Mouse (Mus musculus): ENCODE results near the gene Tgfb2.

Gene Tgfb2

DNA sequence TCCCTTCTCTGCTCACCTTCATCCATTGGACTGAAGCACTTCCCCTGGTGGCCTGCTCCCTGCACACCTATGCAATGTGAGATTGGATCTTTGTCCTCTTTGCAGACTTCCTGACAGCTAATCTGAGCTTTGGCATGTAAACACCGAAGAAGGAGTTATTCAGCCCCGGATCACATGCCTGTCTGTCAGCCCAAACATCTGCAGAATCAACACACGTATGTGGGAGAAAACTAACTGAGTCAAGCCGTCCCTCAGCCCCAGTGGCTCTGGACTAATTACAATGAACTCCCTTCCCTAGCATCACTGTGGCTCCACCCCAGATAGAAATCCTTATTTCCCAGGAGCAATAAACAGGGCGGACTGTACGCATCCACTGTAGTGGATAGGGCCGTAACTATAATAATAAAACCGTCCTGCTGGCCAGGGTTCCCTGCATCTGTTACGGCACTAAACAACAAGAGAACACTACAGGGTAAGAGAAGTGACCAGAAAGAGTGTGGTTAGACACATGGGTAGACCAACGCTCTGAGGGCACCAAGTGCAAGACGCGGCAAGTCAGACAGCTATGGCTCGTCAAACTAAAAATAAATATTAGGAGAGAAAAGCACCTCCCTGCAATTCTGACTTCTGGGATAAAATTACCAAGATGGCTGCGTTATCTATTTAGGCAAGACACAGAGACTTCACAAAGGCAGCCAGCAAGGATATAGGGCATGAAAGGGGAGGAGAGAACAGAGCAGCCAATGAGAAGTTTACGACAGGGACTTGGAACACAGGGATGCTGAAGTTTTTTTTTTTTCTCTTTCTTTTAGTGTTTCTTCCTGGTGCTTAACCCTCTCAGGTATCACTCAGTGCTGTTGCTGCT, 3.2 kb downstream of the Tgfb2 start:
- DNase-seq (ENCODE audit: low spot score in 2 of 2), result no peak

DNA sequence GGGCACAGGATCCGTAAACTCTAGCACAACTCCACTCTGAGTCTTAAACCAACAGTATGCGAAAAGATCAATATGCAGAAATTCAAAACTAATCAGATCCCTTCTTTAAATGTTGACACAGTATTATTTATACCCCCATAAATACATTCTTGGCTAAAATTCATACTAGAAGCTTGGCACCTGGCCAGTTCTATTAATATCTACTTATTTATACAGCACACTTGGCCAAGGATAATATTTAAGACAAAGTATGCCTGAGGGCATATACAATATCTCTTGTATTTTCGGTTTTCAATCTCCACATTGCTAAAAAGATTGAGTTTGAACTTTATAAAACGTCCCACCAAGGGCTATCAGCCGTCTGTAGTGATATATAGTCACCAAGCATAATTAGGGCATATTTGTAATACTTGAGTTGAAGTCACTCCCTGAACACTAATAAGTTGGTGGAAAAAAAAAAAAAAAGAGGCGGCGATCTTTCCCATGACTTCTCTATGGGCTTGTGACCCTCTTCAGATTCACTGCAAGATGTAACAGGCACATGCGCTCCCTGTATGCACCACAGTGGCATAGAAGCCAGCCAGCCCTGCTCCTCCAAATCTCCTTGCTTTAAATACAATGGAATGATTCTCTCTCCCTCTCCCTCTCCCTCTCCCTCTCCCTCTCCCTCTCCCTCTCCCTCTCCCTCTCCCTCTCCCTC, 4.4 kb downstream of the Tgfb2 start:
- no peak for DNase-seq (ENCODE audit: low spot score in 2 of 2)

DNA sequence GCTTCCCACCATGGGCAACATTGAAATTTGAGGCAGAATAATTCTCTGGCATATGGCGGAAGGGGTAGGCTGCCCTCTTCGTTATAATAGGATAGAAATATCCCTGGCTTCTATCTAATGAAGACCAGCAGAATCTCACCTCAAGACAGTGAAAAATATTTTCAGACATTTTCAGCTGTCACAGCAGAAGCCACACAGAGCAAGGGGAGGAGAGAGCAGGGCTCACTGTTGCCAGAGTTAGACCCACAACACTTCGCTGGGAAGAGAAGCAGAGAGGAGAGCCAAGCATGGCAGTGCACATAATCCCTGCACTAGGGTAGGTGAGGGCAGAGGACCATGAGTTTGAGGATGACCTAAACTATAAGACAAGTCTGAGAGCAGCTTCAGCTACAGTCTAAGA, 5.3 kb downstream of the Tgfb2 start:
- DNase-seq (ENCODE audit: low spot score in 2 of 2), result no peak

DNA sequence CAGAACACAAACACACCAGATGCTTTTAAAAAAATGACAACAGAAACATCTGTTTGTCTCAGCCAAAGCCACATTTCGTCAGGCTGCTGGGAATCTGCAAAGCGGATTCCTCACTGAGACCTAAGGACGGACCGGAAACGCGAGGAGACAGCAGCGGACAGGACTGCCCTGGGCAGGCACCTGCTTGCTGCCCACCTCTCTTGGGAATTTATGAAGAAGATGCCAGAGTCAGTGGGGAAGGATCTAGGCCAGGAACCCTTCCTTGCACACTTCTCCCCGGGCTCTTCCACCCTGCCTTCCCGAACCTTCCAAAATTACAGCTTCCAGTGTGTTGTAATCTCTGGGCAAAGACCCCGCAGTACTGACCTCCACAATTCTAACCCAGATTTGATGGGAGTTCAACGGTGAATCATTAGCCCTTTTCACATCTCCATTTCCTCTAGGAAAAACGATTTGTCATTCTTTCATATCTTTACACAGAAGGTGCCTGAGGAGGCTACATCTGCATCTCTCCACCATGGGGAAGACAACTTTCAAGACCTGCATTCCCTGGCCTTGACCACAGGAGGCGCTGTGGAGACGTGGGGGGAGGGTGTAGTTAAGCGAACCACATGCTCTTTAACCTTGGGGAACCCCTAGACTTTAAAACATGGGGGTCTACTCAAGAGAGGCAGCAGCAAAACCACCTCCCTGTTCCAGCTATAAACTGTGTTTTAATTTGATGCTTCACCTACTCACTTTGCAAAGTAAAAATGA, 7.0 kb downstream of the Tgfb2 start:
- DNase-seq (ENCODE audit: low spot score in 2 of 2), result no peak

DNA sequence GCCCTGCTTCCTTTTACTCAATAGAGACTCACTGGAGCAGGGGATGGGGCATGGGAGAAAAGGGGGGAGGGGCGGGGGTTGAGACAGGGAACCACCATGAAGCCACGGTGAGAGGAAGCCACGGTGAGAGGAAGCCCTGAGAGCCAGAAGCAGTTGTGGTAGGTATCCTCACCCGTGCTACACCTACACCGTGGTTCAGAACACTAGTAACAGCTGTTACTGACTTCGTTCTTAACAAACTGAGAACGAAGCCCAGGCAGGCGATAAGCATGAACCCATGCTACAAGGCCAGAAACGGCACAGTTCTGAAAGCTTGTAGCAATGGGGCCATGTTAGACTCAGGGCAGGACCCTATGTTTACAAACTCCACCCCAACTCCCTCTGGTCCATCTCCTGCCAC, 9.6 kb downstream of the Tgfb2 start:
- no peak for DNase-seq (ENCODE audit: low spot score in 2 of 2)

DNA sequence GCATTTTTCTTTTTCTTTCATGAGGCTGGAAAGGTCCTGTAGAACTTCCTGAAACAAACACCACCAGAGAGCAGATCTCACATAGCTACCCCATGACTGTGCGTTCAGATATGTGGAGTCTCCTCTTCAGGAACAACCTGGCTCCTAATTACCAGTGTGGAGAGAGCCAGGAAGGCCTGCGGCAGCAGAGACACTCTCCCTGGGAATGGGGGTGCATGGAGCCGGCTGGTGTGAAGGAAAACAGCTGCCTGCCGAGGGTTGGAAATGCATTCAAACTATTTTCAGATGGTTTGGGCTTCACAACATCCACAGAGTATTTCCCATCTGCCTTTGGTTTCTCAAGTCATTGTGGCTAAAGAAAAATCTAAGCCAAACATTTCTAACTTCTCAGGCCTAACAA, 10.4 kb downstream of the Tgfb2 start:
- DNase-seq (ENCODE audit: low spot score in 2 of 2), result no peak

DNA sequence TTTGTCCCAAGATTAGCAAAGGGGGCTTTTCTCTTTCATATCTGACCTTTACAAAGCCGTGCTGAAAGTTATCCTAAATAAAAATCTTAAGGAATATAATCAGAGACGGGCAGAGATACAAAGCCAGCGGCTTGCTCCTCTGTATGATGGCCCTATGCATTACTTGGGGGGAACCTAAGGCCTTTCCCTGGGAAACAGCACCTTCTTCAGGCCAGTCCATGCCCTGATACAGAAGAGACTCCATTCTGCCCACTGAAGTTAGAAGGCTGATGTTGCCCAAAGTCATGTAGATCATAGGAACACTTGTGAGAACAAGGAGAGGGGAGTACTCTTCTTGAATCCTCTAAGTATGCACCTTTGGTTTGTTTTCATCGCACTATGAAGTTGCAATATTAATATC, 13.4 kb downstream of the Tgfb2 start:
- no peak for DNase-seq (ENCODE audit: low spot score in 2 of 2)

DNA sequence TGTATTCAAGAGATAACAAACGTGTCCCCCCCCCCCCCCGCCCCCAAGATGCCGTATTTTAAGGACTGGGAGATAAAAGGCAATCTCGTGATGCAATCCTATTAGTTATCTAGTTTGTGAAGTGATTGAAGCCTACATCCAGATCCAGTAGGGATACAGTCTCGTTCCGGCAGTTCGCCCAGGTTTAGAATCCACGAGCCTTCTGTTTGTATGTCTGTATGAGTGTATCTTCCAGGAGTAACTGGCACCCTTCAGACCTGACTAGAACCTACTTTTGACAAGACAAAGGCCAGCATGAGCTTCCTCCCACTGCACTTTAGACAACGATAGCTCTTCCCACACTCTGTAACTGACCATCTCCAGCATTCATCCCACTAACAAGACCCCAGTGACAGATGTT, 14.1 kb downstream of the Tgfb2 start:
- DNase-seq (ENCODE audit: low spot score in 2 of 2), result no peak

DNA sequence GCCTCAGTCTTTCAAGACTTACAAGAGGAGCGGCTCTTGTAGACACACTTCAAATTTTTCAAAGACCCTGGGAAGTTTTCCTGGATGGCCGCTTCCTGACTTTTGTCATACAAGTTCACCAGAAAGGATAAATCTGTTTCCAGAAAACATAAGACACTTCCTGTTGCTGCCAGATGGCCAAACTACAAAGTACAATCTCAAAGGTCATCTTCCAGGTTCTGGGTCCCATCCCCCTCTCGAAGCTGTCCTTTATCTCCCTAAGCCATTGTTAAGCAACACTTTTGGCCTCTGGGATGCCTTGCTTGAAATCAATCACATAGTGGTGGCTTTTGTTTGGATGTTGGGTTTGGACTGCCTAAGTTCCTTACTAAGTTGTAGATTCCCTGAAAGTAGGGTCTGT, 21.7 kb downstream of the Tgfb2 start:
- no peak for DNase-seq (ENCODE audit: low spot score in 2 of 2)

DNA sequence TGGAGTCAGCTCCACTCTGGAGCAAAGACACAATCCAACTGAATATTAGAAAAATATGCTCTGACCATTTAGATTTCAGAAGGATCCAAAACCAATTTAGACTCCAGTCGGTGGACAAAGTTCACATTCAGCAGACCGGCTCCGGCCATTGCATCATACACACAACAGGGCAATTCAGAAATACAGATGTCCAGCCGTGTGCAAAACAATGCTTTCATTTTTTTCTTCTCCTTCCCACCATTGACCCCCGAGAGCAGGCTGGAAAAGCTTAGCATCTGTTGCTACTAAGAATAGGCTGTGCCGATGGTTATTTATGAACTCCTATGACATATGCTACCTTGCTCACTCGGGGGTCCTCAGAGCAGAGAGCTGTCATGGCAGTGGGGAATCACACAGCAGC, 23.2 kb downstream of the Tgfb2 start:
- DNase-seq (ENCODE audit: low spot score in 2 of 2), result no peak

DNA sequence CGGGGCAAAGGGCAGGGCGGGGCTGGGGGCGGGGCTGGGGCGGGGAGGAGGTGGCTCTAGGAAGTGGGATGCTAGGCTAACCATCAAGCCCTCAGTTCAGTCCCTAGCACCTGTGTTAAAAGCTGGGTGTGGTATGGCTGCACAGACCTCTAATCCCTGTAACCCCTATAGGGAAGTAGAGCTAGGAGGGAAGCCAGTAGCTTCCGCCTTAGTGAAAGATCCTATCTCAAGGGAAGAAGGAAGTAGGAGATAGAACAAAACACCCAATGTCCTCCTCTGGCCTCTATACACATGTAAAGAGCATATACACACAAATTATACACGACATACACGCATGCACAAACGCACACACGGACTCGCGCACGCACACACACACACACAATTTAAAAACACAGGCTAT, 28.2 kb downstream of the Tgfb2 start:
- DNase-seq (ENCODE audit: low spot score in 2 of 2), result no peak

DNA sequence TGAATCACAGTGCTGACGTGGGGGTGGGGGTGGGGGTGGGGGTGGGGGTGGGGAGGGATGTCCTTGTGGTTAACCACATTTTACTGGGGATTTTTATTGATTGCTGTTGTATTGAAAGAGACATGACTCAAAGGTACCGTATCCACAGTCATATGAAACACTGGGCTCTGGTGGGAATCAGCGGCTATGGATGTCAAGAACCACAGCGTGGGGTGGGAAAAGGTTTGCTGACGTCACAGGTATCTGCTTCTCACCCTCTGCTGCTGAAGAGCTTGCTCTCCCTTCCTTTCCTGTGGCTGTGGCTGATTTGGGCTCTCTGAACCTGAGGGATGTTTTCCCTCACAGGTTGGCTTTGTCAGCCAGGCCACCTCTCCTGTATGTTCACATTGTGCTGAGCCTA, 29.6 kb downstream of the Tgfb2 start:
- no peak for DNase-seq (ENCODE audit: low spot score in 2 of 2)

DNA sequence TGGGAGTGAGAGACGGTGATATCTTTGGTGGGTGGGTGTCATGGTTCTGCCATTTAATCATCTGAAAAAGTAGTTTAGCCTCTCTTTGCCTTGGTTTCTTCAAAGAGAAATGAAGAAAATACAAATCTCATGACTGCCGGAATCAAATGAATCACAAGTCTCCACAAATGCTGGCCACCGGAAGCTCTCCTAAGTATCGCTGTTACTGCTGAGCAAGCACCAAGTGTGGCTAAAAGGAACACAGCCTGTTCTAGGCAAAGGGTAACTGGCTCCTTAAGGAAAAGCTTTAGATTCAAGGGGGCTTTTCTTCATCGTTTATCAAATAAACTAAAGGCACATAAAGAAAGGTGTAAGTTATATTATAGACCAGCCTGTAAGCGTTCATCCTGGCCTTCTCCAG, 30.5 kb downstream of the Tgfb2 start:
- DNase-seq (ENCODE audit: low spot score in 2 of 2), result no peak

DNA sequence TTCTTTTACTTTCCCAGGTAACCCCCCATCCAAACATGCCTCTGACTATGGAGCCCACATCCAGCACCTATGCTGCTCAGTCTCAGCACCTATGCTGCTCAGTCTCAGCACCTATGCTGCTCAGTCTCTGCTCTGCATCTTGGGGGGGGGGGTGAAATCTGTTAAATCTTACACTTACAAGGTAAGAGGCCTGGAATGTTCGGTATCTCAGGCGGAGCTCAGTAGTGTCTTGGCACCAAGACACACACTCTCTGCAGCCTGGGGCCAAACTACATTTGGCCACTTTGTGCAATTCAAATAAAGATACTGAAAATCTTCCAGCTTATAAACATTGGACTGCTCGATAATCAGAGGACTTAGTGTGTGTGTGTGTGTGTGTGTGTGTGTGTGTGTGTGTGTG, 31.2 kb downstream of the Tgfb2 start:
- DNase-seq (ENCODE audit: low spot score in 2 of 2), result no peak

DNA sequence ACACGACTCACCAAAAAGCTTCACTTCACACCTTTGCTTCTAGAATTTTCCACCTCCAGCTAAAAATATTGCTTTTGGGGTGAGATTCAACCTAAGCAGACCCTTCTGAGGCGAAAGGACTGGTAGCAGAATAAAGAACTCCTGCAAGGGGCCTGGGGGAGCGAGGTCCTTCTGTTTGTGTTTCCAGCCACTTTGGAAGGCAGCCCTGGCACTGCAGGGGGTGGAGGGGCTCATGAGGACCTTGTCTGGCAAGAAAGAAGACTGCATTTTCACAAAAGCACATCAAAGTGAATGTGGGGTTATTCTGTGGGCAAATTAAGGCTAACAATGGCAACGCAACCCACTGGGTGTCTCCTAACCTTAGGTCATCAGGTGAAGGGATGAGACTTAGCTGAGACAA, 32.6 kb downstream of the Tgfb2 start:
- no peak for DNase-seq (ENCODE audit: low spot score in 2 of 2)

DNA sequence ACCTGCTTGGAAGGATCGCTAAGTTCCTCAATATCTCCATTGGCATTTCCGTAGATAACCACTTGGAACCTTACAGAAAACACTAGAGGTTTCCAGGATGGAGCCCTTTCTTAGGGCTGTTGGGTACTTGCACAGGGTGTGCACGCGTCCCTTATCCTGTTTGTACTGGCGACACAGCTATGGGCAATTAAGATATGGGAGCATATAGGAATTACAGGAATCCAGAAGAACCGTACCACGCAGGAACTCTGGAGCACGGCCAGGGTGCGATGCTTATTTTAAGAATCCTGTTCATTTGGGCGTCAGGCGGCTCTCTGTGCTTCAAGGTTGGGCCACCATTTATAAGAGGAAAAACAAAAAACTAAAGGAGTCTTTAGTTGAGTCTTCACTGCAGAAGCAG, 42.4 kb downstream of the Tgfb2 start:
- DNase-seq (ENCODE audit: low spot score in 2 of 2), result no peak

DNA sequence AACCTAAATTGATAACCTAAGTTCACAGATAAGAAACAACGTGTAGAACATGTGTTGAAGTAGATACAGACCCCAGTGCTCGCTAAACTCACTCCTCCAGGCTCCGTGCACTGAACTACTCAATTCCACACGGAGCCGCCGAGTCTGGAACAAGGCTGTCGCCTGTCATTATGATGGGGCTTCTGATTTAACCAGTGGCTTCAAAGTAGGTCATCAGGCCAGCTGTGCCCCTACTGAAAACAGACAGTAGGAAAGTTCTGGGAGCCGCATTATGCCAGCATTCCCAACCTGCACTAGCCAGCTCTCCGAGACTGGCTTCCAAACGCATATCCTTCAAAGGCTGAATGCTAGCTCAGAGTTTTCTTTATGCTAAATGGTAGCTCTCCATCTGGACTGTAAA, 42.8 kb downstream of the Tgfb2 start:
- no peak for DNase-seq (ENCODE audit: low spot score in 2 of 2)

DNA sequence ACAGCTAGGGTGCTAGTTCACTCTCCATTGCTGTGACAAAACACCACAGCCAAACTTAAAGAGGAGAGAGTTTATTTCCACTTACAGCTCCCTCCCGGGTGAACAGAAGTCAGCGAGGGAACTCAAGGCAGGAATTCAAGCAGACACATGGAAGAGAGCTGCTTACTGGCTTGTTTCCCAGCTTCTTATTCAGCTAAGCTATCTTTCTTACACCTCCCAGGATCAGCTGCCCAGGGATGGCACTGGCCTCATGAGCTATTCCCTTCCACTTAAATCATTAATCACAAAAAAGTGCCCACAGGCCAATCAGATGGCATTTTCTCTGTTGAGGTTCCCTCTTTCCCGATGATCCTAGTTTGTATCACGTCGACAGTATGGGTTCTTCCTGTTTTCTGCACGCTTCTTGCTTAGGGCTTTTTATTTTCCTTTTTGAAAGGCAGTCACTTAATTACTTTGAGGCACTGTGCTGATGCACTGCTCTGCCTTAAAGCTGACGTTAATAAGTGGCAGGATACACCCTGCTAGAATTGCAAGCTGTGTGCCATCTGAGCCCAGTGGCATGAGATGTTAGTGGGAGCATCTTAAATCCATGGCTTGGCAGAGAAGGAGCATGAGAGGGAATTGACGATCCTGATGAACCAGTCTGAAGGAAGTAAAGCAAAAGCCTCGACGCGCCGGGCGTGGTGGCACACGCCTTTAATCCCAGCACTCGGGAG, 44.4 kb downstream of the Tgfb2 start:
- no peak for DNase-seq (ENCODE audit: low spot score in 2 of 2)

DNA sequence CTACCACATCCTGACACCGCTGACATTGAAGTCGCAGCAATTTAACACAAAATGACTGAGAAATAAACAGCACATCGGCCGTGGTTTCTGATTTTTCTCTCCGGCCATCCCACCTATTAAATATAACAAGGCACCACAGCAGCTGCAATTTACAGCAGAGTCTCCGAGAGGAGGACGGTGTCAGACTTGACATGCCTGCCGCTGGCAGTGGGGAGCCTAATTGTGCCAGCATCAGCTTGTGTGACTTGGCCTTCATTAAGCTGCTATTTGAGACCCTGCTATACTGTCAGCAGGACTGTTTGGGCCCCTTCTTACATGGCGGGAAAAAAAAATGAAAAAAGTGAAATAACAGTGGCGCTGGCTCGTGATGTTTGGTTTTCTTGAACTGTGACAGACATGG, 47.0 kb downstream of the Tgfb2 start:
- no peak for DNase-seq (ENCODE audit: low spot score in 2 of 2)

DNA sequence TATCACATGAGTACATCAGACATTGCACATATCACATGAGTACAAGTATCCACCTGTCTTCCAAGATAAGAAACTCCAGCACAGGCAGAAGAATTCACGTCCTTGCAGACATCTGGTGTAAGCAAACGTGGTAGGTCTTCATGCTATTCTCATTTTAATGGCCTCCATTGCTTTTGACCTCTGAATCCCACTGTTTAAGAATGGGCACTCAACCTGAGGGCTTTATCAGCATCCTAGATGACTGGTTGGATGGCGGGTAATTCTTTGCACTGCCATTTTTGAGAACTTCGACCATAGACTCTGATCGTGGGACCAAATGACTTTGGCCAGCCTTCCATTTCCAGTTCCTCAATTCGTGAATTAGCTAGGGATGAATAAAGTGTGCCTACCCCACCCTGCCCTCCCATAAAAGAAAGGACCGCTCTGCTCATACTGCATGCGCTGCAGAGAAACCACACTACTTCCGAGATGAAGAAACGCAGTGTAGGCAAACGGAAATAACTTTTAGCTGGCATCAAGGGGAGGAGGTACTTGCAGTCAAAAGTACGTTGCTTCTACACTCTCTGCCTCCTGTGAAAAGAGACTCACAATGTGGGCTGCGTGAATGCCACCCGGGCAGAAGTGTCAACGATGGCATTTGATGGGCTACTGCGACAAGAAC, 48.1 kb downstream of the Tgfb2 start:
- no peak for DNase-seq (ENCODE audit: low spot score in 2 of 2)

DNA sequence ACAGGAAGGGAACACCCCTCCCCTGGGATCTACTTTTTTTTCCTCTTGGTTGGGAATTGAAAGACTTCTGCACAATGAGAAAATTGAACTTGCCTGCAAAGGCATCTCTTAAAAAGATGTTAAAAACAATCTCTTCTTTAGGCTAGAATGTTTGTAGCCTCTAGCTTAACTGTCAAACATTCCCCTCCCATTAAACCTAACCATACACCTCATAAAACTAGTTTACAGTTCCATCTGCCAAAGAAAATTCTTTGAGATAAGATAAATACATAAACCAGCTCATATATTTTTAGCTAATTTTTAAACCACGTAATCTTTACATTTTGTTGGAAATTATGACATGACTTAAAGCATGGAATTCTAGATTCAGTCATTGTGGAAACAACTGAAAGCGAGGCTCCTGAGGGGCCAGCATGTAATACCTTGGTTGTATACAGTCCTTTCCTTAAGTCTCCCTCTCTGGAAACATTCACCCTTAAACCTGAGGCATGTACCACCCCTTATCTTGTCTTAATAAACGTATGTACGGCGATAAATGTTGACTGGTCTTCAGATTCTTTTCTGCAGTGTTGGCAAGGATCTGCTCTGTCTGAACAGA, 49.0 kb downstream of the Tgfb2 start:
- no peak for DNase-seq (ENCODE audit: low spot score in 2 of 2)
